Mouse (Mus musculus): ENCODE results near the gene Mcoln3.

Mcoln3 gene

DNA sequence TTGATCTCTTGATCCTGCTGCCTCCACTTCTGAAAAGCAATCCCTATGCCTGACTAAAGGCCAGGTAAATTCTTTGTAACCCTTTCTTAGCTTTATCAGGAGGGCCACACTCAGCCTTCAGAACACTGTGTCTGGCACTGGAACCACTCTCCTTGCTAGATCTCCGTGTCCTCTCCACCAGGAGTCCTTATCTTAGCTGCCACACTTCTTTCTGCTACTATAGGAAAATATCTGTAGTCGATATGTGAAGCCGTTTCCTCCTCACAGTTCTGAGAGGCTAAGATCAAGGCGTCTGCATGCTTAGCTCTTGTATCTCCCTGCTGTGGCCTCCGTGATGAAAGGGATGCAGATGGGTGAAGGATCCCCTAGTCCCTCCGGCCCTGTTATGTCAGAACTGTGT is 10.0 kb downstream of the Mcoln3 start:
- DNase-seq (ENCODE audit: low read depth in 2 of 2, low spot score in 2 of 2) = no peak

DNA sequence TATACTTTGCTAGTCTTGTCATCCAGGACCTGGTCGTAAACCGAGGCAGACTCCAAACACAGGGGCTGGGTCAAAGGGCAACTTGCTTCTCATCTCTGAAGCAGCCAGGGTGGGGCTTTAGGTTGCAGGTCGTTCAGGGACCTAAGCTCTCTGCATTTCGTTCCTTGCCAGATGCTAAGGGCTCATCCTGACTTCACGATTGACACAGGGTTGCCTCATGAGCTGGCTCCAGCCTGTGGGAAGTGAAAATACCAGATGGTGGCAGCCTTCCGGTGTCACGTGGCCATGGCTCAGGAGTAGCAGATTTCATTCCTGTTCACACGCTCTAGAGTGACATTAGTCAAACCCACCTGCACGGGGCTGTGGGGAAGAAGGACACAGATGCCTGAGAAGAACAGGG is 17.6 kb downstream of the Mcoln3 start:
- no peak for DNase-seq (ENCODE audit: low read depth in 2 of 2, low spot score in 2 of 2)

GRCm38 (mm10) chr3:146135417-146135816 is 18.2 kb downstream of the Mcoln3 start:
- DNase-seq (ENCODE audit: low read depth in 2 of 2, low spot score in 2 of 2) = no peak

DNA sequence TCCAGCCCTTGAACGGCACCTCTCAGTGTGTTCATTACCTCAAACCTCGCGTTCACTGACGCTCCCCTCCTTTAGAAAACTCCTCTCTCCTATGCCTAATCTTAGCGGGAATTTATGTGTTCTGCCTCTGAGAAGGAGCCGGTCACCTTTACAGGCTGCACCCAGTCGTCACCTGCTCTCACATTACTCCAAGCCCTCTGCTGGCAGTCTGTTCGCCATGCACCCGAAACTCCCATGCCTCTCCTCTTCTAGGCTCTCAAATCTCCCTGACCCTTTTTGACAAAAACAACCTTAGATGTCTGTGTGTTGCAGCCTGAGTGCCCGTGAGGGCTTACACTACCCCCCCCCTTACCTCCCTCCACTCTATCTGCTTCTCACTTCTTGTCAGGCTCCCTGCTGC is 19.2 kb downstream of the Mcoln3 start:
- DNase-seq (ENCODE audit: low read depth in 2 of 2, low spot score in 2 of 2) = no peak

- DNase-seq (ENCODE audit: low read depth in 2 of 2, low spot score in 2 of 2) = no peak
Measured at GRCm38 (mm10) chr3:146140276-146140675, 23.0 kb downstream of the Mcoln3 start.

DNA sequence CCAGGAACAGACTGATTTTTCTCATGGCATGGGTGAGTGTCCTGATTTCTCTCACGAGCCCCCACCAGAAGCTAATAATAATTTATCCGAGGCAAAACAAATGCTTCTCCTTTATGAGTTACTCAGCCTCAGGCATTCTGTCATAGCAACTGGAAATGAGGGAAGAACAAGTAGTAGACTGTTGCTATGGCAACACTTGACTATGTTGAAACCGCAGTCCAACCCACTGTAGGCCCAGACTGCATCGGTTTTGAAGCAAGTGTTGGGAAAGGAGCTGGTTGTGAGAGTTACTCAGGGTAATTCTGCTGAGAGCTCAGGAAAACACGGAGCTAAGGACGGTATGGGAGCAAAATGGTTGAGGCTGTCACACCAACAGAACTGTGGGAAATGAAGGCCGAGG is 25.3 kb downstream of the Mcoln3 start:
- no peak for DNase-seq (ENCODE audit: low read depth in 2 of 2, low spot score in 2 of 2)

GRCm38 (mm10) chr3:146145501-146145900 is 28.3 kb downstream of the Mcoln3 start:
- no peak for DNase-seq (ENCODE audit: low read depth in 2 of 2, low spot score in 2 of 2)

GRCm38 (mm10) chr3:146146131-146146530 is 28.9 kb downstream of the Mcoln3 start:
- DNase-seq (ENCODE audit: low read depth in 2 of 2, low spot score in 2 of 2) = no peak

GRCm38 (mm10) chr3:146149156-146150057 is 32.2 kb downstream of the Mcoln3 start, which contains the start of gene Mcoln2:
Mcoln2 (plus strand) TSS chr3:146149833.
- DNase-seq (ENCODE audit: low read depth in 2 of 2, low spot score in 2 of 2) = peak in 1 of 2 experiments; percentile 14

DNA sequence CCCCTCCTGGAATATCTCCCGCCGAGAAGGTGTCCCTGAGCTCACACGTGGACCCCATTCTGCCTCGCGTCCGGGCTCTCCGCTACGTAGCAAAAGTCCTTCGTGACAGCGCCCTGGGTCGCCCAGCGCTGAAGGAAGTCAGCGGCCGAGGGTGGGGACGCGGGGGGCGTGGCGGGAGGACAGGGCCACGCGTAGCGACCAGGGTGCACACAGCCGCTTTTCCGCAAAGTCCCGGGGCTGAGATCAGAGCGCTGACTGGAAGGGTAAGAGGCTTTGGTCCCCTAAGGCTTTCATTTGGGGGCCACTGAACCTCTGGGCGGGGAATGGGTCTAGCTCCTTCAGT is 32.8 kb downstream of the Mcoln3 start:
- DNase-seq (ENCODE audit: low read depth in 2 of 2, low spot score in 2 of 2) = peak; percentile 38 to 39

DNA sequence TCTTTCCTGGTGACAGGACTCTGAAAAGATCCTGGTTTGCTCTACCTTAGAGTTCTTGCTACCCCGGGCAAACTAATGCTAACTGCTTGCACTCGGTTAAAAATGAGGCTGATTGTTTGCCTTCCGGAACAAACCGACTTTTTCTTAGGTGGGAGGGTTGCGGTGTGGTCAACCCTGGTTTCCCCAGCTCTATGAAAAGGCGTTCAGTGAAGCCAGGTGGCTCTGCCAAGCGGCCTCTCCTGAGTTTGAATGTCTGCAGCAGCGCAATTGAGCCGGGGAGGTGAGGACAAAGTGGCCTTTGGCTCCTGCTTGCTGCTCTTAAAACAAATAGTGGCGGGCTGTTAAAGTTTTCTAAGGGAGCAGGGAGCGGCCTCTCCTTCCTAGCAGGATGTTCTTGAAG is 33.3 kb downstream of the Mcoln3 start:
- peak; percentile 31 to 41 for DNase-seq (ENCODE audit: low read depth in 2 of 2, low spot score in 2 of 2)

DNA sequence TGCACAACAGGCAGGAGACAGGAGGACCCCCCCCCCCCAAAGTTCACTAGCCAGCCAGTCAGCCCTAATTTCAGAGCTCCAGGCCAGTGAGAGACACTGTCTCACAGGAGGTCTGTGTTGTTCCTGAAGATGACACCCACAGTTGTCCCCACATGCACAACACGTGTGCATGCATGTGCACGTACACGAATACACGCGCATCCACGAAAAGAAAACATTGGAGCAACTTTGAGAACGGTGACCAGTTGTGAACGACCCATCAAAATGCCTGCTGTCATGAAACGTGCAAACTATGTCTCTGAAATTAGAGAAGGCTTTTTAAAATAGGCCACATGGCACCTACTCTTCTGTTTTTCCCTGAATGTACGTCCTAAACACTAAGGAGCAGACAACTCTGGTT is 34.1 kb downstream of the Mcoln3 start:
- no peak for DNase-seq (ENCODE audit: low read depth in 2 of 2, low spot score in 2 of 2)

DNA sequence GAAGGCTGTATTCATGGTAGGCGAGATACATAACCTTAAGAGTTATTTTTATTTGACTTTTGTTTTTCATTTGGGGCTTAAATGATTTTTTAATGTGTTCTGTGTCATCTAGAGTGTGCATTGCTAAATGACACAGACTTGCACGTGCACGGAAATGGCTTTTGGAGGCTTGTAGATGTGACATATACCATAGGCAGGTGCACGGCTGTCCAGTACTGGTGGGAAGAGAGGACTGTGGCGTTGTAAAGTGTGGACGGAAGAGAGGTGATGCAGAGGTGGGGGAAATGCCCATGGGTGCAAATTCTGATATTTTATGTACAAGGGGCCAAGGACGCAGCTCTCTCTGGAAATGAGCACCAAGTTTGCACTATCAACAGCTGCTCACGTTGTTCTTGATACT is 34.5 kb downstream of the Mcoln3 start:
- DNase-seq (ENCODE audit: low read depth in 2 of 2, low spot score in 2 of 2) = no peak

- DNase-seq (ENCODE audit: low read depth in 2 of 2, low spot score in 2 of 2) = peak in 1 of 2 experiments; percentile 40
Measured at GRCm38 (mm10) chr3:146152348-146152747, 35.1 kb downstream of the Mcoln3 start.

DNA sequence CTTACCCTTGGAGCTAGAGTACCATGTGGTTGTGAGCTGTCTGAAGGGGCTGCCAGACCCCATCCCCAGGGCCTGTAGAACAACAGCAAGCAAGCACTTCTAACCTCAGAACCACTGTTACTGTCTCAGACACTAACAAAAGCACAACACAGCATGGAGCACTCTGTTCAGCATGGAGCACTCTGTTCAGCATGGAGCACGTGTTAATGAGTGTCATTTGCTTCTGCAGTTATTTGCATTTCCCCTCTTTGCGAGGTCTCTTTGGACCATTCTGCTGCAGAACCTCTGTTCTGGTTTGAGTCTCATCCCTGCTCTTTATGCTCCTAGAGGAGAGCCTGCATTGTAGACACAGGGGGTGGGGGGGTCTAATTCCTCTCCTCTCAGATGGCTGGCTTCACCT is 35.7 kb downstream of the Mcoln3 start:
- no peak for DNase-seq (ENCODE audit: low read depth in 2 of 2, low spot score in 2 of 2)

- DNase-seq (ENCODE audit: low read depth in 2 of 2, low spot score in 2 of 2) = no peak
Measured at GRCm38 (mm10) chr3:146153862-146154611, 36.8 kb downstream of the Mcoln3 start.

- no peak for DNase-seq (ENCODE audit: low read depth in 2 of 2, low spot score in 2 of 2)
Measured at GRCm38 (mm10) chr3:146155628-146156576, 38.7 kb downstream of the Mcoln3 start.

DNA sequence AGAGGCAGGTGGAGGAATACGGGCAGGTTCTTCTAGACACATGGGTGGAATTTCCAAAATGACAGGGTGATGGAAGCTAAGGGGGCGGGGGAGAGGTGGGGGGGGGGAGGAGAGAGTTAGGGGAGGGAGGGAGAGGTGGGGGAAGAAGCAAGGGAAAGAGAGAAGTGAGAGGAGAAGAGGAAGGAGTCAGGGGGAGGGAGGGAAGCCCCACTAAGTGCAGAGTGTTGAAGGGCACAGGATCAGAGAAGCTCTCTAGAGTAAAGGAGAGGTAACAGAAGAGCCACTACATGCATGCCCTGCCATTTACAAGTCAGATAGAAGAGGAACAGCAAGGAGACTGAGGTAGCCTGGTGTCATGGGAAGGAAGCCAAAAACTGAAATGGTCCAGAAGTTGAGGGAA is 39.6 kb downstream of the Mcoln3 start:
- DNase-seq (ENCODE audit: low read depth in 2 of 2, low spot score in 2 of 2) = no peak

GRCm38 (mm10) chr3:146158039-146158438 is 40.8 kb downstream of the Mcoln3 start:
- no peak for DNase-seq (ENCODE audit: low read depth in 2 of 2, low spot score in 2 of 2)

DNA sequence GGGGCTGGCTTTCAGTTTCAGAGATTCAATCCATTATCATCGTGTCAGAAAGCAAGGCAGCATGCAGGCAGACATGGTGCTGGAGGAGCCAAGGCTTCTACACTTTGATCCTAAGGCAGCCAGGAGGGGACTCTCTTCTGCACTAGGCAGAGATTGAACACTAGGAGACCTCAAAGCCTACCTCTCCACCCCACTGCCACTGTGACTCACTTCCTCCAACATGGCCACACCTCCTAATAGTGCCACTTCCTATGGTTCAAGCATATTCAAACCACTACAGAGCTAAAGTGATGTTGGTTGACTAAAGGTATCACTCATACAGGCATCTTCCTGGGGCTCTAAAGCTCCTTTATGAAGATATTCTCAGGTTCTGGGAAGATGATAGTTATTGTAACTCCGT is 42.1 kb downstream of the Mcoln3 start:
- DNase-seq (ENCODE audit: low read depth in 2 of 2, low spot score in 2 of 2) = peak; percentile 47 to 59

DNA sequence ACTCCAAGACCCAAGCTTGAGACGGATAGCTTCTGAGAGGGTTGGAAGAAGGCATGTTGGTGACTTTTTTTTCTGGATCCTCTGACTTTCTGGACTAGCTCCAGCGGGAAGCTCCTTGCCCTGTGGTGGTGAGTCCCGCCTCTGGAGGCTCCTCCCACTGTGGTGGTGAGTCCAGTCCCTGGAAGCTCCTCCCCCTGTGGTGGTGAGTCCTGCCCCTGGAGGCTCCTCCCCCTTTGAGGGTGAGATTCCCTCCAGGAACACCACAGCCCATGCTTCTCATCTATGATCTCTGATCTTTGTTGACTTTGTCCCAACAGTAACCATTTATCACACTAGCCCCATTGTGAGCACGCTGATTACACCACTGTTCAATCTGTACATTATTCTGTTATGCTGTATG is 44.9 kb downstream of the Mcoln3 start:
- no peak for DNase-seq (ENCODE audit: low read depth in 2 of 2, low spot score in 2 of 2)

Measured in CD8-positive naive resting alpha-beta T cell, adult 2 months (primary cell).